Mouse (Mus musculus) midbrain, embryonic 16.5 days (tissue): ENCODE measurements around the gene Cchcr1. TPM values are rescaled to one million over a fixed set of nuclear protein-coding genes. Genes with fewer than 3 reads are reported as not detected.

Experiments
- ATAC-seq: fragments of 200-750 bp; cut with Nextera tagmentation; 2 replicates; pipeline ENCODE4 v1.8.0; 2017; ENCODE audit warnings: moderate TSS enrichment
- H3K27ac ChIP-seq: fragments of 300-500 bp; sonication (generic); 2 replicates; pipeline ENCODE4 v1.5.1; 2014; ENCODE audit warnings: mild to moderate bottlenecking, low read length, mixed read lengths
- H3K27me3 ChIP-seq: fragments of 300-500 bp; sonication (generic); 2 replicates; pipeline ENCODE4 v1.6.1; 2014; ENCODE audit warnings: low read depth, low read length, mixed read lengths; ENCODE audit not compliant: control insufficient read depth, insufficient read depth
- H3K36me3 ChIP-seq: fragments of 300-500 bp; sonication (generic); 2 replicates; pipeline ENCODE4 v1.6.1; 2014; ENCODE audit warnings: mild to moderate bottlenecking, low read length, moderate library complexity, mixed read lengths; ENCODE audit not compliant: control insufficient read depth, insufficient read depth
- H3K4me1 ChIP-seq: fragments of 300-500 bp; sonication (generic); 2 replicates; pipeline ENCODE4 v1.6.1; 2014; ENCODE audit warnings: mild to moderate bottlenecking, low read length, mixed read lengths; ENCODE audit not compliant: control insufficient read depth, insufficient read depth
- H3K4me2 ChIP-seq: fragments of 300-500 bp; sonication (generic); 2 replicates; pipeline ENCODE4 v1.6.1; 2014; ENCODE audit warnings: mild to moderate bottlenecking, low read length, mixed read lengths
- H3K4me3 ChIP-seq: fragments of 300-500 bp; sonication (generic); 2 replicates; pipeline ENCODE4 v1.5.1; 2014; ENCODE audit warnings: low read depth, mild to moderate bottlenecking, low read length, moderate library complexity, mixed read lengths
- H3K9ac ChIP-seq: fragments of 300-500 bp; sonication (generic); 2 replicates; pipeline ENCODE4 v1.6.1; 2014; ENCODE audit warnings: low read depth, low read length, mixed read lengths
- H3K9me3 ChIP-seq: fragments of 300-500 bp; sonication (generic); replicated peaks from 2 replicates; pipeline ENCODE4 v1.6.1; 2014; ENCODE audit warnings: mild to moderate bottlenecking, low read length, mixed read lengths; ENCODE audit not compliant: control insufficient read depth, poor library complexity, severe bottlenecking
- WGBS: fragments of 180-500 bp; shearing (Covaris S2); extraction: QIAGEN DNeasy Blood & Tissue Kit; methylation state at CpG from one replicate; pipeline ENCODE4 v1.1.7; 2014; 5-methylcytosine and 5-hydroxymethylcytosine counted together
- polyA plus RNA-seq: library from polyadenylated mRNA; unstranded; fragments of >200 nt; fragmentation: Nextera tagmentation; extraction: Ambion mirVana; gene quantifications from 2 replicates; pipeline ENCODE4 v1.2.1, GENCODE M21; 2015

Cchcr1 gene
- polyA plus RNA-seq, 1 experiment from 2014 or later: 3.7 TPM

DNA sequence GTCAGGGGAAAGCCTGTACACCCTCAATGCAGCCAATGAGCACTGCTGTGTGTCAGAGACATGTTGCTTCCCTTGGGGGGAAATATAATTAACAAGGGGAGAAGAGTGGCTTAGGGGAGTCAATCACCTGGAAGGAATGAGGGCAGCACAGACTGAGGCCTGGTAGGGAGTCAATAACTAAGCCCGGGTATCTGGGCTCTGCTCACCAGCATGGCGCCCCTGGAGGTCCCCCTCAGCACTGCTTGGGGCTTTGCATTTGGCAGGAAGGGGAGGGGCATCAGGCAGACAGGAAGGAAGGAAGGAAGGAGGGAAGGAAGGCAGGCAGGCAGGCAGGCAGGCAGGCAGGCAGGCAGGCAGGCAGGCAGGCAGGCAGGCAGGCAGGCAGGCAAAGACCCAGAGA is 30.6 kb downstream of the Cchcr1 start:
- 27% methylated on average over 2 of the region's 2 CpGs for WGBS

DNA sequence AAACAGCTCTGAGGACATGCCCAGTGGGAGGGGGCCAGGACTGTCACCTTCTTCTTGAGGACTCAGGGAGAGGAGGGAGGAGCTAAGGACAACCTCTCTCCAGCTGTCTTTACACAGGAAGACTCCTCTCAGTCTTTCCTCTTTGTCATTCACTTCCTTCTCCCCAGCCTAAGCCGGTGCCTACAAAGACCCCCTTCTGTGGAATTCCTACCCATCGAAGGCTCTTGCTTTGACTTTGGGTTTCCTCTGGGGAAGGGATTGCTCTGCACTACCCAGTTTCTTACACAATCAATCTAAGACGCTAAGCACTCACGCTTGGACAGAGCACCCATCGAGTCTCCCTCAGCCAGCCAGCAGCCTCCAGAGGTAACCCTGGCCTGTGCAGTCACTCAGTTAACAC is 31.7 kb downstream of the Cchcr1 start:
- no peak overlapping the region for H3K27ac ChIP-seq
- no peaks in the 10 kb centered on the region for H3K9me3 ChIP-seq
- no peak for ATAC-seq
- no peak overlapping the region for H3K4me3 ChIP-seq
- H3K36me3 ChIP-seq: no peaks in the 10 kb centered on the region
- H3K9ac ChIP-seq: no peak overlapping the region
- WGBS: 8% methylated on average over 5 of the region's 5 CpGs
- H3K27me3 ChIP-seq: no peaks in the 10 kb centered on the region
- H3K4me1 ChIP-seq: peaks cover 4% of the 10 kb centered on the region; the same call in 1 of the 2 replicates
- no peak overlapping the region for H3K4me2 ChIP-seq

More for the DNA sequence above, 30.6 kb downstream of the Cchcr1 start:
- ATAC-seq: no peak
- Histone ChIP-seq H3K4me1 (peaks cover 4% of the 10 kb centered on the region), H3K27ac (no peak overlapping the region), H3K27me3 (no peaks in the 10 kb centered on the region), H3K9ac (no peak overlapping the region), H3K4me3 (no peak overlapping the region), H3K4me2 (no peak overlapping the region), H3K9me3 (no peaks in the 10 kb centered on the region), H3K36me3 (no peaks in the 10 kb centered on the region)

DNA sequence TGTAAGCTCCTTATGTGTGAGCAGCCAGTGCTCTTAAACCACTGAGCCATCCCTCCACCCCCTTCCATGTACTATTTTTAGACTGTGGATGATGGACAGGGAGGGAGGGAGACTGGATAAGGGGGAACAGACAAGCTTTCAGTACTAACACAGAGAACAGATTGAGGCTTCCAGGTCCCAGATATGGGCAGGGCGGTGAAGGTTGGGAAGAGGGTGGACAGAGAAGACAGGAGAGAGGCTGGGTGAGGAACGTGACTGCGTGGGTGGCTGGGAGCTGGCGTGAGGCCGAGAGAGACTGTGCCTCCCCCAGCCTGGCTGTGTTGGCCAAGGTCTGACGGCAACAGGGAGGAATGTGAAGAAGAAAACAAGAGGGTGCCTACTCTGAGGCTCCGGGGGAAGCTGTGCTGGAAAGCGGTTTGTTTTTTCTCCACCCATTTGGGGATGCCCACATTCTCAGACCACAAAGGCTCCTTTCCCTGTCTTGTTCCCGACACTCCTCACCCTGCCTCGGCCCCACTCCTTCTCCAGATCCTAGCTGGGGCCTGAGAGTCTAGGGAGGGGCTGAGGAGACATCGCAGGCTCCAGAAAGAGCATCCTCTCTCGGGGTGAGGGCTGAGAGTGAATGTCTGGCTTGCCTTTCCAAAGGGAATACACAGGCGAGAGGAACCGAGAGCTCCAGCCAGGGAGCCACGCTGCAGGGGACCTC is 32.7 kb downstream of the Cchcr1 start:
- Histone ChIP-seq H3K36me3 (no peaks in the 10 kb centered on the region), H3K9ac (no peak overlapping the region), H3K27ac (no peak overlapping the region), H3K9me3 (no peaks in the 10 kb centered on the region), H3K4me3 (no peak overlapping the region), H3K4me2 (no peak overlapping the region), H3K27me3 (no peaks in the 10 kb centered on the region), H3K4me1 (peaks cover 4% of the 10 kb centered on the region; the same call in 1 of the 2 replicates)
- 41% methylated on average over 15 of the region's 15 CpGs for WGBS
- ATAC-seq: no peak

DNA sequence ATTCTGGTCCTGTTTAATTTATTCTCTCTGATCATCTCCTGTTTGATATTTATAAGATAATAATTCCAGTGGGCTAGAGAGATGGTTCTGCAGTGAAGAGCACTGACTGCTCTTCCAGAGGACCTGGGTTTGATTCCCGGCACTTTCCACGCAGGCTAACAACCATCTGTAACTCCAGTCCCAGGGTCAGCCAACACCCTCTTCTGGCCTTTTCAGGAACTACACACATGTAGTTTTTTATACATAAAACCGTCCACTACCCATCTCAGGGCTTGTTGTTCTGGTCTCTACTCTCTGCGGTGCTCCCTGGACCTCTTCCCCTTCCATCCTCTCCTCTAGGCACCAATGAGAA is 33.2 kb downstream of the Cchcr1 start:
- no peak overlapping the region for H3K27ac ChIP-seq
- no peak overlapping the region for H3K4me3 ChIP-seq
- ATAC-seq: no peak
- peaks cover 4% of the 10 kb centered on the region; the same call in 1 of the 2 replicates for H3K4me1 ChIP-seq
- H3K9me3 ChIP-seq: no peaks in the 10 kb centered on the region
- no peak overlapping the region for H3K9ac ChIP-seq
- no peaks in the 10 kb centered on the region for H3K27me3 ChIP-seq
- no peak overlapping the region for H3K4me2 ChIP-seq
- WGBS: 90% methylated on average over 4 of the region's 4 CpGs
- H3K36me3 ChIP-seq: no peaks in the 10 kb centered on the region

DNA sequence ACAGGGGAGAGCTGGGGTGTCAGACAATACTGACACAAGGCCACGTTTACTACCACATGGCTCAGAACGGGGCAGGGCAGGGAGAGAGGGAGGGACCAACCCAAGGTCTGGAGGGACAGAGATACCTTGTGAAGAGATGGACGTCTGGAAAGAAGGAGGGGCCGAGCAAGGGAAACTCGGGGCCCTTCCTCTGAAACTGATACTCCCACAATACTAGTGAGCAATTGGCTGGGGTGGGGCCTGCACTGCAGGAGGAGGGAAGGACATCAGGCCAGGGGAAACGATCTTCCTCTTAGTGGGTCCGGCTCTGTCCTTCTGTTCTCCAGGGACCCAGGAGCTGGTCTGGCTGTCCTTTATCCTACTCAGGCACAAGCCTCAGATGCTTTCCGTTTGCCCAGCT is 34.0 kb downstream of the Cchcr1 start:
- Histone ChIP-seq H3K4me2 (no peak overlapping the region), H3K4me3 (no peak overlapping the region), H3K27me3 (0 out of 2 replicates have a peak, but pooled peaks cover 2% of the 10 kb centered on the region), H3K36me3 (no peaks in the 10 kb centered on the region), H3K9me3 (no peaks in the 10 kb centered on the region), H3K9ac (no peak overlapping the region), H3K4me1 (peaks cover 4% of the 10 kb centered on the region; the same call in 1 of the 2 replicates), H3K27ac (no peak overlapping the region)
- no peak for ATAC-seq
- WGBS: 65% methylated on average over 8 of the region's 8 CpGs

DNA sequence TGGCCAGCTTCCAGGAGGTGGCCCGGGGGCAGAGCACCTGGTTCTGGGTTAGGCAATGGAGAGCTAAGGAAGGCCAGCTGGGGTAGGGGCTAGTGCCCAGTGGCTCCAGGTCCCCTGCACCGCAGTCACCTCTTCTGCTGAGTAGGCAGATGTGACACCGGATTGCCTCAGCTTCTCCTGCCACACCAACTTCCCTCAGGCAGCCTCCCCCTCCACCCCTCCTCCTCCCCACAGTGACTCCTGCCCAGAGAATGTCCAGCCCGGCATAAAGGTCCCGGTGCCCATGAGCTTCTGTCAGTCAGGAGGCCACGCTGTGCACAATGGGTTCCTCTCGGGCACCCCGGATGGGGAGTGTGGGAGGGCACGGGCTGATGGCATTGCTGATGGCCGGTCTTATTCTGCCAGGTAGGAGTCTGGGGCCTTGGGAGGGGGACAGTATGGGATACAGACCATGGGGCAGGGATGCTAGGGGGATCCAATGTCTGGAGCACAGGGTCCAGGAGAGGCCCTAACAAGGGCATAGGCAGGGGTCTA is 35.0 kb downstream of the Cchcr1 start, which contains the start of gene Cdsn:
TSS of gene Cdsn (plus strand) at position 248 of the 534 bp plus-strand sequence.
- Histone ChIP-seq H3K36me3 (no peaks in the 10 kb centered on the region), H3K9ac (no peak within 1 kb of the TSS), H3K4me3 (no peak within 1 kb of the TSS), H3K4me2 (no peak within 1 kb of the TSS), H3K9me3 (no peaks in the 10 kb centered on the region), H3K27ac (no peak within 1 kb of the TSS), H3K27me3 (0 out of 2 replicates have a peak, but pooled peaks cover 2% of the 10 kb centered on the region), H3K4me1 (0 out of 2 replicates have a peak, but pooled peaks cover 4% of the 10 kb centered on the region)
- 79% methylated on average over 10 of the region's 10 CpGs for WGBS
- ATAC-seq: no peak

DNA sequence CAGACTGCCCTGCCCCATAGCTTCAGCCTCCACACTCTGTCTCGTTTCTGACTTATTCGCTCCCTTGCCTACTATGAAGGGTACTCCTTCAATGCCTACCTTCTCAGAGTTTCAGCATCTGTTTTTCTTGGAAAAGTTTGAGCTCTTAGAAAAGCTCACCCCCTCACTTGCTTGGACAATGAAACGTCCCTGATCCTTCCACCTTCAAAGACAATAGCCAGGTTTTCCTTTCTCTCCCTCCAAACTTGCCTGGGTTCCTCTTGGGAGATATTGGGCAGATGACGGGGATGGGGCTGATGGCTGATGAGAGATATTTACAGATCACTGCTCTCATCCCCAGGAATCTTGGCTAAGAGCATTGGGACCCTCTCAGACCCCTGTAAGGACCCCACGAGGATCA is 37.4 kb downstream of the Cchcr1 start:
- no peak overlapping the region for H3K9ac ChIP-seq
- H3K4me2 ChIP-seq: no peak overlapping the region
- H3K27ac ChIP-seq: no peak overlapping the region
- 0 out of 2 replicates have a peak, but pooled peaks cover 2% of the 10 kb centered on the region for H3K4me1 ChIP-seq
- H3K27me3 ChIP-seq: 0 out of 2 replicates have a peak, but pooled peaks cover 2% of the 10 kb centered on the region
- H3K4me3 ChIP-seq: no peak overlapping the region
- ATAC-seq: no peak
- H3K9me3 ChIP-seq: no peaks in the 10 kb centered on the region
- H3K36me3 ChIP-seq: no peaks in the 10 kb centered on the region
- 82% methylated on average over 5 of the region's 5 CpGs for WGBS

DNA sequence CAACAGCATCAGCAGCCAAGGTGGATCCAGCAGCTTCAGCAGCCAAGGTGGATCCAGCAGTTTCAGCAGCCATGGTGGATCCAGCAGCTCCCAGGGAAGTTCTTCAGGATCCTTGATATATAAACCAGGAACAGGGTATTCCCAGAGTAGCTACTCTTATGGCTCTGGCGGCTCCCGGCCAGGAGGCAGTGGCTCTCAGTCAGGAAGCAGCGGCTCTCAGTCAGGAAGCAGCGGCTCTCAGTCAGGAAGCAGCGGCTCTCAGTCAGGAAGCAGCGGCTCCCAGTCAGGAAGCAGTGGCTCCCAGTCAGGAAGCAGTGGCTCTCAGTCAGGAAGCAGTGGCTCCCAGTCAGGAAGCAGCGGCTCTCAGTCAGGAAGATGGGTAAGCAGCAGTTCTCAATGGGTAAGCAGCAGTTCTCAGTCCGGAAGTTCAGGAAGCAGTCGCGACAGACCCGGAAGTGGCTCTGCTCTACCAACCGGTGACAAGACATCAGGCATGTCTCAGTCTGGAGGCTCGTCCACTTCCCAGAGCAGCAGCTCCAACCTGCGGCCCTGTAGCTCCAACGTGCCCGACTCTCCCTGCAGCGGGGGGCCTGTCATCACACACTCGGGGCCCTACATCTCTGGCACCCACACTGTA is 38.0 kb downstream of the Cchcr1 start:
- no peak overlapping the region for H3K4me3 ChIP-seq
- 0 out of 2 replicates have a peak, but pooled peaks cover 2% of the 10 kb centered on the region for H3K27me3 ChIP-seq
- ATAC-seq: no peak
- no peak overlapping the region for H3K4me2 ChIP-seq
- H3K27ac ChIP-seq: no peak overlapping the region
- H3K4me1 ChIP-seq: no peaks in the 10 kb centered on the region
- H3K9me3 ChIP-seq: no peaks in the 10 kb centered on the region
- 92% methylated on average over 18 of the region's 18 CpGs for WGBS
- no peak overlapping the region for H3K9ac ChIP-seq
- H3K36me3 ChIP-seq: no peaks in the 10 kb centered on the region
